Mouse (Mus musculus) CH12.LX (cell line): ENCODE data around the gene Tmem59l. TPM values are rescaled to one million over a fixed set of nuclear protein-coding genes. Genes with fewer than 3 reads are reported as not detected.

Source experiments
- DNase-seq: peaks from one replicate; pipeline ENCODE4 v3.0.0-alpha.2; 2013; ENCODE audit errors: extremely low read depth
- H3K27ac ChIP-seq: 2 replicates; pipeline ENCODE4 v1.5.1; 2012; ENCODE audit warnings: low read depth, mild to moderate bottlenecking, control low read depth, moderate library complexity; ENCODE audit not compliant: insufficient read depth
- H3K27me3 ChIP-seq: replicated peaks from 2 replicates; pipeline ENCODE3; 2012; ENCODE audit warnings: inconsistent platforms
- H3K36me3 ChIP-seq, 2 experiments: replicated peaks in 1 of 2; 2 replicates each; pipeline versions ENCODE3 to v1.6.1; 2012; ENCODE audit warnings: inconsistent platforms in 1 of 2, low read length in 1 of 2, mild to moderate bottlenecking in 1 of 2, mixed read lengths in 1 of 2, moderate library complexity in 1 of 2; ENCODE audit not compliant: control insufficient read depth in 1 of 2, insufficient read depth in 1 of 2
- H3K4me1 ChIP-seq, 2 experiments: 2 replicates each; pipeline ENCODE4 v1.6.1; 2012; ENCODE audit warnings: inconsistent platforms in 1 of 2, moderate library complexity in 1 of 2; ENCODE audit not compliant: insufficient read depth in 2 of 2, control insufficient read depth in 1 of 2
- H3K4me2 ChIP-seq: 2 replicates; pipeline ENCODE4 v1.6.1; 2012; ENCODE audit warnings: low read depth, mild to moderate bottlenecking, control low read depth; ENCODE audit not compliant: poor library complexity, insufficient read depth, severe bottlenecking
- H3K4me3 ChIP-seq, 3 experiments: fragments of 150-350 bp in 1 of 3; sonication (generic) in 1 of 3; replicated peaks in 1 of 3; 2 replicates each; pipeline versions ENCODE3 to v1.5.1; 2011 to 2012; ENCODE audit warnings: low read depth in 2 of 3, low read length in 2 of 3, mild to moderate bottlenecking in 2 of 3, moderate library complexity in 2 of 3, control low read depth in 1 of 3, improper control_type of control experiment in 1 of 3, inconsistent platforms in 1 of 3, mixed read lengths in 1 of 3; ENCODE audit not compliant: poor library complexity in 1 of 3
- H3K79me2 ChIP-seq: replicated peaks from 2 replicates; pipeline ENCODE4 v1.6.1; 2012; ENCODE audit warnings: mild to moderate bottlenecking, moderate library complexity; ENCODE audit not compliant: control insufficient read depth, poor library complexity, insufficient read depth, severe bottlenecking; ENCODE audit errors: extremely low read depth
- H3K9ac ChIP-seq: 2 replicates; pipeline ENCODE4 v1.6.1; 2012; ENCODE audit warnings: low read depth, mild to moderate bottlenecking, control low read depth, moderate library complexity; ENCODE audit not compliant: insufficient read depth
- H3K9me3 ChIP-seq: replicated peaks from 2 replicates; pipeline ENCODE3; 2012; ENCODE audit warnings: low read length, inconsistent platforms, mixed read lengths
- CHD1 ChIP-seq: IDR thresholded peaks from 2 replicates; pipeline ENCODE4 v1.6.1; 2012; ENCODE audit warnings: low read depth, low read length, improper control_type of control experiment, inconsistent platforms
- CHD2 ChIP-seq: IDR thresholded peaks from 2 replicates; pipeline ENCODE4 v1.6.1; 2011; ENCODE audit warnings: low read length, improper control_type of control experiment
- ELF1 ChIP-seq: IDR thresholded peaks from 2 replicates; pipeline ENCODE4 v1.6.1; 2014; ENCODE audit warnings: low read depth, mild to moderate bottlenecking, inconsistent platforms, low read length, improper control_type of control experiment
- EP300 ChIP-seq: IDR thresholded peaks from 2 replicates; pipeline ENCODE4 v1.6.1; 2011; ENCODE audit warnings: low read length, improper control_type of control experiment
- ETS1 ChIP-seq: conservative IDR thresholded peaks from 2 replicates; pipeline ENCODE4 v1.6.1; 2012; ENCODE audit warnings: low read depth, mild to moderate bottlenecking, inconsistent platforms, low read length, improper control_type of control experiment, moderate library complexity
- JUN ChIP-seq: IDR thresholded peaks from 2 replicates; pipeline ENCODE4 v1.6.1; 2011; ENCODE audit warnings: low read depth, mild to moderate bottlenecking, low read length, improper control_type of control experiment, moderate library complexity; ENCODE audit not compliant: insufficient read depth
- JUND ChIP-seq: conservative IDR thresholded peaks from 2 replicates; pipeline ENCODE4 v1.6.1; 2011; ENCODE audit warnings: low read depth, low read length, improper control_type of control experiment
- MEF2A ChIP-seq: IDR thresholded peaks from 2 replicates; pipeline ENCODE4 v1.6.1; 2014; ENCODE audit warnings: low read depth, mild to moderate bottlenecking, inconsistent platforms, low read length, improper control_type of control experiment, borderline replicate concordance
- MXI1 ChIP-seq: IDR thresholded peaks from 2 replicates; pipeline ENCODE4 v1.6.1; 2011; ENCODE audit warnings: mild to moderate bottlenecking, low read depth, low read length, improper control_type of control experiment
- MYC ChIP-seq: IDR thresholded peaks from 2 replicates; pipeline ENCODE4 v1.6.1; 2011; ENCODE audit warnings: low read depth, mild to moderate bottlenecking, improper control_type of control experiment, low read length
- NELFE ChIP-seq: IDR thresholded peaks from 2 replicates; pipeline ENCODE4 v1.6.1; 2011; ENCODE audit warnings: low read depth, low read length, improper control_type of control experiment
- PAX5 ChIP-seq: IDR thresholded peaks from 2 replicates; pipeline ENCODE4 v1.6.1; 2012; ENCODE audit warnings: low read length, inconsistent platforms, mixed read lengths
- POLR2AphosphoS2 ChIP-seq: IDR thresholded peaks from 2 replicates; pipeline ENCODE4 v1.6.1; 2011; ENCODE audit warnings: low read depth, low read length, improper control_type of control experiment
- RCOR1 ChIP-seq: conservative IDR thresholded peaks from 2 replicates; pipeline ENCODE4 v1.6.1; 2012; ENCODE audit warnings: low read depth, mild to moderate bottlenecking, inconsistent platforms, low read length, improper control_type of control experiment
- SMC3 ChIP-seq: IDR thresholded peaks from 2 replicates; pipeline ENCODE4 v1.6.1; 2011; ENCODE audit warnings: low read depth, low read length, improper control_type of control experiment
- TBP ChIP-seq: conservative IDR thresholded peaks from 2 replicates; pipeline ENCODE4 v1.6.1; 2011; ENCODE audit warnings: low read depth, low read length, improper control_type of control experiment
- TCF12 ChIP-seq: IDR thresholded peaks from 2 replicates; pipeline ENCODE4 v1.6.1; 2014; ENCODE audit warnings: low read depth, mild to moderate bottlenecking, inconsistent platforms, low read length, improper control_type of control experiment
- UBTF ChIP-seq: IDR thresholded peaks from 2 replicates; pipeline ENCODE4 v1.6.1; 2012; ENCODE audit warnings: low read depth, mild to moderate bottlenecking, inconsistent platforms, low read length, improper control_type of control experiment, moderate library complexity
- USF1 ChIP-seq: IDR thresholded peaks from 2 replicates; pipeline ENCODE4 v1.6.1; 2014; ENCODE audit warnings: low read depth, mild to moderate bottlenecking, inconsistent platforms, low read length, improper control_type of control experiment
- USF2 ChIP-seq: conservative IDR thresholded peaks from 2 replicates; pipeline ENCODE4 v1.6.1; 2011; ENCODE audit warnings: low read depth, low read length, improper control_type of control experiment
- ZC3H11A ChIP-seq: IDR thresholded peaks from 2 replicates; pipeline ENCODE4 v1.6.1; 2012; ENCODE audit warnings: low read depth, mild to moderate bottlenecking, inconsistent platforms, low read length, improper control_type of control experiment
- ZNF384 ChIP-seq: IDR thresholded peaks from 2 replicates; pipeline ENCODE4 v1.6.1; 2012; ENCODE audit warnings: low read depth, low read length, improper control_type of control experiment, inconsistent platforms
- dilution Hi-C: fragments of 300-500 bp; cut with MboI; formaldehyde crosslinking; loops from 2 replicates; pipeline ENCODE4 v1.14.3; 2020; ENCODE audit warnings: low sequenced_read_pairs; ENCODE audit not compliant: extremely low pct_unique_long_range_greater_than_20kb, extremely low pct_ligation_motif_present
- in situ Hi-C: fragments of 300-500 bp; cut with MboI; formaldehyde crosslinking; loops from 3 replicates; pipeline ENCODE4 v1.14.3; 2019; ENCODE audit warnings: low sequenced_read_pairs, low pct_ligation_motif_present, low pct_unique_long_range_greater_than_20kb, mixed read lengths
- polyA plus RNA-seq: library from polyadenylated mRNA; unstranded; fragments of >175 nt; gene quantifications from 2 replicates; pipeline ENCODE4 v1.2.1, GENCODE M21; 2012; ENCODE audit warnings: low read depth; ENCODE audit not compliant: insufficient read length
- total RNA-seq, 2 experiments: library from RNA; depleted of rRNA; stranded (reverse); fragments of 300-350 nt in 1 of 2; fragments of >200 nt in 1 of 2; gene quantifications; 2 replicates each; pipeline ENCODE4 v1.2.3; 2012 to 2014

Gene Tmem59l
- total and polyA plus RNA-seq, 3 experiments = not detected

DNA sequence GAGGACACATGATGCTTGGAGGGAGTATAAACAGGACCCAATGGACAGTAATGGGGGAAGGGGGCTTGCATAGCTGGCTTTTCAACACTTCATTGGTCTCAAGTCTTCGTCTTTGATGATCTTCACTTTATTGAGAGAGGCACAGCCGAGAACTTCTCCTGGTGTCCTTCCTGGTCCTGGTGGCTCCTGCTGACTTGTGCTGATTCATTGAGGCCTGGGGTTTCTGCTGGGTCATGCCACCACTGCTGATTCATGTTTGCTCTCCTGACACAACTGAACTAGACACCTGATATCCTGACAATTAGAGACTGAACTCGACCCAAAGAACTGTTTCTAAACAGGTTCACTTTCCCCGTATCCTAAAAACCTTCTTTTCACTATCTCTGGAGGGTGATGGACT, 43.8 kb downstream of the Tmem59l start:
- Histone ChIP-seq H3K4me3 (no peak overlapping the region), H3K27me3 (no peaks in the 10 kb centered on the region), H3K9me3 (no peaks in the 10 kb centered on the region), H3K79me2 (no peaks in the 10 kb centered on the region), H3K4me2 (no peak overlapping the region), H3K27ac (no peak overlapping the region), H3K4me1 (peaks cover 7 to 14% of the 10 kb centered on the region in 2 experiments), H3K36me3 (no peaks in the 10 kb centered on the region), H3K9ac (no peak overlapping the region)
- dilution Hi-C loops (no loop called here), in situ Hi-C loops (no loop called here)
- no peak for DNase-seq
- TF ChIP-seq TBP = no peak
- TF ChIP-seq NELFE = no peak
- TF ChIP-seq POLR2AphosphoS2 = no peak

- H3K36me3 ChIP-seq = peaks cover 0 to 5% of the 10 kb centered on the region in 2 experiments
- H3K27me3 ChIP-seq = no peaks in the 10 kb centered on the region
- H3K9me3 ChIP-seq = no peaks in the 10 kb centered on the region
- no peak overlapping the region for H3K4me3 ChIP-seq
- in situ Hi-C loops = no loop called here
- H3K4me2 ChIP-seq = no peak overlapping the region
- dilution Hi-C loops = no loop called here
- DNase-seq = no peak
- TF ChIP-seq ZC3H11A (no peak), CHD2 (no peak), MYC (no peak), MXI1 (no peak), USF1 (no peak), RCOR1 (no peak), SMC3 (no peak), NELFE (no peak), MEF2A (no peak), PAX5 (no peak), UBTF (no peak), ETS1 (no peak), USF2 (no peak), EP300 (no peak), CHD1 (no peak), ZNF384 (no peak), JUN (no peak), TCF12 (no peak), ELF1 (no peak), JUND (no peak)
- TF ChIP-seq, all 38 proteins: peak for 0
- no peak overlapping the region for H3K9ac ChIP-seq
- no peaks in the 10 kb centered on the region for H3K79me2 ChIP-seq
- peaks cover 9 to 12% of the 10 kb centered on the region in 2 experiments for H3K4me1 ChIP-seq
- no peak overlapping the region for H3K27ac ChIP-seq
Measured at GRCm38 (mm10) chr8:70441565-70441964, 45.6 kb downstream of the Tmem59l start.
